Mouse (Mus musculus) stomach, embryonic 14.5 days (tissue): ENCODE data around the gene Tspan32. TPM values are rescaled to one million over a fixed set of nuclear protein-coding genes. Genes with fewer than 3 reads are reported as not detected.
A peak's percentile ranks its signal among the peaks of the same experiment; 100 is the strongest.

Experiments used
- ATAC-seq: fragments of 200-750 bp; cut with Nextera tagmentation; 2 replicates; pipeline ENCODE4 v1.8.0; 2017; ENCODE audit warnings: low read depth, moderate TSS enrichment; ENCODE audit not compliant: insufficient number of reproducible peaks, insufficient read depth, low FRiP score
- H3K27ac ChIP-seq: fragments of 300-500 bp; sonication (generic); 2 replicates; pipeline ENCODE4 v1.5.1; 2014; ENCODE audit warnings: mild to moderate bottlenecking, low read length, moderate library complexity, mixed read lengths
- H3K27me3 ChIP-seq: fragments of 300-500 bp; sonication (generic); 2 replicates; pipeline ENCODE4 v1.6.1; 2014; ENCODE audit warnings: low read length, control low read depth, mixed read lengths; ENCODE audit not compliant: control insufficient read depth, insufficient read depth
- H3K36me3 ChIP-seq: fragments of 300-500 bp; sonication (generic); 2 replicates; pipeline ENCODE4 v1.6.1; 2014; ENCODE audit warnings: mild to moderate bottlenecking, control low read depth, low read length, moderate library complexity, mixed read lengths; ENCODE audit not compliant: control insufficient read depth, insufficient read depth
- H3K4me1 ChIP-seq: fragments of 300-500 bp; sonication (generic); 2 replicates; pipeline ENCODE4 v1.6.1; 2014; ENCODE audit warnings: low read length, control low read depth, mixed read lengths; ENCODE audit not compliant: control insufficient read depth, insufficient read depth
- H3K4me2 ChIP-seq: fragments of 300-500 bp; sonication (generic); replicated peaks from 2 replicates; pipeline ENCODE4 v1.6.1; 2014; ENCODE audit warnings: low read depth, low read length, control low read depth
- H3K4me3 ChIP-seq: fragments of 300-500 bp; sonication (generic); 2 replicates; pipeline ENCODE4 v1.5.1; 2014; ENCODE audit warnings: low read depth, low read length, control low read depth
- H3K9ac ChIP-seq: fragments of 300-500 bp; sonication (generic); replicated peaks from 2 replicates; pipeline ENCODE4 v1.6.1; 2014; ENCODE audit warnings: low read depth, mild to moderate bottlenecking, control low read depth, low read length, moderate library complexity, mixed read lengths
- H3K9me3 ChIP-seq: fragments of 300-500 bp; sonication (generic); 2 replicates; pipeline ENCODE4 v1.6.1; 2016; ENCODE audit warnings: low read depth, low read length, control low read depth; ENCODE audit not compliant: control insufficient read depth
- whole genome bisulfite sequencing: fragments of 180-500 bp; shearing (Covaris S2); extraction: QIAGEN DNeasy Blood & Tissue Kit; methylation state at CpG from one replicate; pipeline ENCODE4 v1.1.7; 2014; 5-methylcytosine and 5-hydroxymethylcytosine counted together
- polyA plus RNA-seq: library from polyadenylated mRNA; unstranded; fragments of >200 nt; fragmentation: Nextera tagmentation; extraction: Ambion mirVana; gene quantifications from 2 replicates; pipeline ENCODE4 v1.2.1, GENCODE M21; 2014

Gene Tspan32
- polyA plus RNA-seq, 1 experiment from 2014 or later, result 1.6 TPM

- H3K36me3 ChIP-seq, result no peaks in the 10 kb centered on the region
- WGBS, result 86% methylated on average over 8 of the region's 8 CpGs
- no peak overlapping the region for H3K4me2 ChIP-seq
- ATAC-seq, result no peak
- no peaks in the 10 kb centered on the region for H3K4me1 ChIP-seq
- H3K27me3 ChIP-seq, result no peaks in the 10 kb centered on the region
- no peak overlapping the region for H3K9ac ChIP-seq
- no peak overlapping the region for H3K27ac ChIP-seq
- H3K4me3 ChIP-seq, result no peak overlapping the region
- H3K9me3 ChIP-seq, result no peaks in the 10 kb centered on the region
These were observed 29.9 kb downstream of the Tspan32 start for GRCm38 (mm10) chr7:143034519-143035450.

- Histone ChIP-seq H3K4me3 (no peak overlapping the region), H3K9me3 (no peaks in the 10 kb centered on the region), H3K36me3 (no peaks in the 10 kb centered on the region), H3K4me2 (no peak overlapping the region), H3K9ac (no peak overlapping the region), H3K27me3 (no peaks in the 10 kb centered on the region), H3K4me1 (0 out of 2 replicates have a peak, but pooled peaks cover 6% of the 10 kb centered on the region), H3K27ac (no peak overlapping the region)
- ATAC-seq, result no peak
- WGBS, result 73% methylated on average over 3 of the region's 3 CpGs
These were observed 31.9 kb downstream of the Tspan32 start for GRCm38 (mm10) chr7:143036787-143037186.

GRCm38 (mm10) chr7:143037306-143037705, 32.5 kb downstream of the Tspan32 start:
- Histone ChIP-seq H3K27me3 (no peaks in the 10 kb centered on the region), H3K4me1 (peaks cover 7% of the 10 kb centered on the region; the same call in 1 of the 2 replicates), H3K4me3 (no peak overlapping the region), H3K4me2 (no peak overlapping the region), H3K36me3 (no peaks in the 10 kb centered on the region), H3K9ac (no peak overlapping the region), H3K27ac (no peak overlapping the region), H3K9me3 (no peaks in the 10 kb centered on the region)
- ATAC-seq, result no peak
- WGBS, result 92% methylated on average over 4 of the region's 4 CpGs

GRCm38 (mm10) chr7:143038174-143038931, 33.5 kb downstream of the Tspan32 start:
- H3K36me3 ChIP-seq, result no peaks in the 10 kb centered on the region
- no peak overlapping the region for H3K27ac ChIP-seq
- H3K4me1 ChIP-seq, result peaks cover 9% of the 10 kb centered on the region; the same call in 1 of the 2 replicates
- no peak overlapping the region for H3K4me3 ChIP-seq
- no peaks in the 10 kb centered on the region for H3K27me3 ChIP-seq
- WGBS, result 94% methylated on average over 3 of the region's 3 CpGs
- H3K9ac ChIP-seq, result no peak overlapping the region
- H3K4me2 ChIP-seq, result no peak overlapping the region
- no peak for ATAC-seq
- no peaks in the 10 kb centered on the region for H3K9me3 ChIP-seq

- Histone ChIP-seq H3K4me3 (no peak overlapping the region), H3K9me3 (0 out of 2 replicates have a peak, but pooled peaks cover 3% of the 10 kb centered on the region), H3K27me3 (no peaks in the 10 kb centered on the region), H3K36me3 (no peaks in the 10 kb centered on the region), H3K4me2 (no peak overlapping the region), H3K4me1 (peaks cover 9% of the 10 kb centered on the region; the same call in 1 of the 2 replicates), H3K27ac (no peak overlapping the region), H3K9ac (no peak overlapping the region)
- no peak for ATAC-seq
- whole genome bisulfite sequencing, result 98% methylated on average over 3 of the region's 3 CpGs
These were observed 35.7 kb downstream of the Tspan32 start for GRCm38 (mm10) chr7:143040561-143040960.

- no peak for ATAC-seq
- Histone ChIP-seq H3K9ac (no peak overlapping the region), H3K4me2 (no peak overlapping the region), H3K4me1 (peaks cover 9% of the 10 kb centered on the region; the same call in 1 of the 2 replicates), H3K36me3 (no peaks in the 10 kb centered on the region), H3K4me3 (no peak overlapping the region), H3K27ac (no peak overlapping the region), H3K27me3 (no peaks in the 10 kb centered on the region), H3K9me3 (0 out of 2 replicates have a peak, but pooled peaks cover 3% of the 10 kb centered on the region)
- WGBS, result 54% methylated on average over 3 of the region's 3 CpGs
These were observed 36.4 kb downstream of the Tspan32 start for GRCm38 (mm10) chr7:143041138-143041822.

GRCm38 (mm10) chr7:143042089-143042488, 37.2 kb downstream of the Tspan32 start:
- peak; percentile 76; the same call in 1 of the 2 replicates for ATAC-seq
- no peak overlapping the region for H3K4me3 ChIP-seq
- H3K4me1 ChIP-seq, result peaks cover 9% of the 10 kb centered on the region; the same call in 1 of the 2 replicates
- H3K4me2 ChIP-seq, result no peak overlapping the region
- H3K9ac ChIP-seq, result no peak overlapping the region
- 0 out of 2 replicates have a peak, but pooled peaks cover 3% of the 10 kb centered on the region for H3K9me3 ChIP-seq
- peak overlapping the region; percentile 7; the same call in 1 of the 2 replicates for H3K27ac ChIP-seq
- no peaks in the 10 kb centered on the region for H3K27me3 ChIP-seq
- 68% methylated on average over 3 of the region's 3 CpGs for whole genome bisulfite sequencing
- no peaks in the 10 kb centered on the region for H3K36me3 ChIP-seq

GRCm38 (mm10) chr7:143042897-143043300, 38.1 kb downstream of the Tspan32 start:
- ATAC-seq, result no peak

More at GRCm38 (mm10) chr7:143042897-143043300, 38.1 kb downstream of the Tspan32 start:
- Histone ChIP-seq H3K9me3 (0 out of 2 replicates have a peak, but pooled peaks cover 3% of the 10 kb centered on the region), H3K27ac (no peak overlapping the region), H3K27me3 (no peaks in the 10 kb centered on the region), H3K36me3 (no peaks in the 10 kb centered on the region), H3K4me2 (no peak overlapping the region), H3K4me3 (no peak overlapping the region), H3K9ac (no peak overlapping the region), H3K4me1 (peaks cover 9% of the 10 kb centered on the region; the same call in 1 of the 2 replicates)
- WGBS, result 85% methylated on average over 3 of the region's 3 CpGs
